Mouse (Mus musculus): Measurements from ENCODE around the gene Cgrrf1.

Cgrrf1 gene

GRCm38 (mm10) chr14:46885429-46885755 lies 53.5 kb downstream of the Cgrrf1 start:
- DNase-seq (ENCODE audit: extremely low read depth, low read depth, low spot score): no peak

DNA sequence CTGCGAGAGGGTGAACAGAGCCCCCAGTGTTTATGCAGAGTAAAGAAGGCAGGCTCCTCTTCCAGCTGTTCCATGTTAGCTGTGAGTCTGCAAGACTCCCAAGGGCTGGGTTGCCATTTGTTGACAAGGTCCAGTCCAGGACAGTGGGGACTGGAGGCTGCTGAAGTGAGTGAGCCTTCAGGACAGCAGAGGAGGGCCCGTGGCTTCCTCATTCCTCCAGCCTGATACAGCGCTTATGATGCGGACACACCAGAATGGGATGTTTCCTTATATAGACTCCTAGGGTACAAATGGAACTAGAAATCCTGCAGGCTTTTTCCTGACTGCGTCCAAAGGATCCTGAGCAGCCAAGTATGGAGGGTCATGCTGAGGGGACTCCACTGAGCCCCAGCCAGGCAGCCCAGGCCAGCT lies 54.0 kb downstream of the Cgrrf1 start:
- DNase-seq (ENCODE audit: extremely low read depth, low read depth, low spot score): no peak

GRCm38 (mm10) chr14:46889096-46889495 lies 57.2 kb downstream of the Cgrrf1 start:
- DNase-seq (ENCODE audit: extremely low read depth, low read depth, low spot score): no peak

DNA sequence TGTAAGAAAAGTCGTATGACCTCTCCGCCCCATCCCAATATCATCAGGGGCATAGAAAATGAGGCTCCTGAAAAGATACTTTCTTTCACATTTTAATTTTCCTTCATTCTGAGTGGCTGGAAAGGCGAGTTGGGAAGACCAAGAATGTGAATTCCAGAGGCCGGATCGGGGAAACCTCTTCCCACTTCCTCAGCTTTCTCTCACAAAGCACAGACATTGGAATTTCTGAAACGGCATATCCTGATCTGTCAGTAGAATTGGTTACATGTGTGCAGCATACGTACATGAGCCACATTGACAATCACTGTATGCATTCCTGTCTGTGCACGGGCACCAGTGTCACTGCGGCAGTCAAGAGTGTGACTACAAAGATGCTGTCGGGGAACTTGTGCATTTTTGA lies 62.0 kb downstream of the Cgrrf1 start:
- DNase-seq (ENCODE audit: extremely low read depth, low read depth, low spot score): no peak

DNA sequence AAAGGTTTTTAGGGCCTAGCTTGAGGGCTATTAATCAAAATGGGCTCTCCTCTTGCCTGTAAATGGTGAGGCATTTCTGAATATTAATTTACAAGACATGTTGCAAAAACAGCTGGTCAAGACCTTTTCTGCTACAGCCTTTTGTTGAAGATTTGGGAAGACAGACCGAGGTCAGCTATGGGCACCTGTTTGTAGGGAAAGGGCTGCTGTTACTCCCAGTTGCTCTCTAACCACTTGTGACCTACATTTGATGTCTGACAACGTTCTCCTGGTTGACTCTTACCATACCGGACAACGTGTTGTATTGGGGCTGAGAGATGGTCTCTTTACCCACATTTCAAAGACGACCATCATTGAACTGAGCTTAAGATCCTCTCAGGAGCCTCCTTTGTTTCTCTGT lies 66.0 kb downstream of the Cgrrf1 start:
- no peak for DNase-seq (ENCODE audit: extremely low read depth, low read depth, low spot score)

DNA sequence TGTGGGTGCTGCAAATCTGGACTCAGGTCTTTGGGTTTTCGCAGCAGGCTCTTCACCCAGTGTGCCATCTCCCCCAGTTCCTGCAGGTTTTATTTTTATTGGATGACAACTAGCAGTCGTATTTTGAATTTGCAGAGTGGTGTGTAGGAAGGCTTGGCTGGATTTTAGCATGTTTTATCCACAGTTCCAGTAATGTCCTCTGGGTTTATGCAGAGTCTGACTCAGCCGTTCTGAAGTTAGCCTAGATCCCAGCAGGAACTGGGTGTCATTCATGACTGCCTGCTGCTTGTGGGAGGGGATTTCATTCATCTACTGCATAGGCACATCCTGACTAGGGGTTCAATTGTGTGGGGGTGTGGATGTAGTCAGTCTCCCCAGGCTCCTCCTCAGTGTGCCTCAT lies 66.7 kb downstream of the Cgrrf1 start:
- DNase-seq (ENCODE audit: extremely low read depth, low read depth, low spot score): no peak

DNA sequence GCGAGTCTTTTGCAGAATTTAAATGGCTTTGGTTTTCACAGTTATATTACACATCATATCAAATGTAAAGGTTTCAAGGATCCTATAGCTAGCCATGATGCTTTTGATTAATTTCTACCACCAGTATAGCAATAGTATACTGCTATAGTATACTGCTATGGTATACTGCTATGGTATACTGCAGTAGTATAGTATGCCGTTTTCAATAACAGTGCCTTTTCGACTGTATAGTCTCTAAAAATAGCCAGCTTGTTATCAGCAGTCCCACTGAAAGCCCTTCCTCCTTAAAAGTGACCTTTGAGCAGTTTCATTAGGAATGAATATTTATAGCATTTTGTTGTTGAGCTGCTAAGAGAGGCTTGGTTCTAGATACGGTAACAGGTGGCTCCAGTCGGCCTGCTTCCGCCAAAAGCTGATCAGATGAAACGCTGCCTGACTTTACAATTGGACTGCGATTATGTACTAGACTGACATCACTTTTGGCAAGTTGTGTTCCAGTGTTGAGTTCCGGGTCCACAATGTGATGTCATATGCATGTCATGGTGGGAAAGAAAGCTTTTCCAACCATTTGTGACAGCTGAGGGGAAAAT lies 70.7 kb downstream of the Cgrrf1 start:
- DNase-seq (ENCODE audit: extremely low read depth, low read depth, low spot score): no peak

All from fat pad, adult 2 months (tissue).